Comparison of ENCODE assay signal across 13 mouse cellular contexts in the genomic region with DNA sequence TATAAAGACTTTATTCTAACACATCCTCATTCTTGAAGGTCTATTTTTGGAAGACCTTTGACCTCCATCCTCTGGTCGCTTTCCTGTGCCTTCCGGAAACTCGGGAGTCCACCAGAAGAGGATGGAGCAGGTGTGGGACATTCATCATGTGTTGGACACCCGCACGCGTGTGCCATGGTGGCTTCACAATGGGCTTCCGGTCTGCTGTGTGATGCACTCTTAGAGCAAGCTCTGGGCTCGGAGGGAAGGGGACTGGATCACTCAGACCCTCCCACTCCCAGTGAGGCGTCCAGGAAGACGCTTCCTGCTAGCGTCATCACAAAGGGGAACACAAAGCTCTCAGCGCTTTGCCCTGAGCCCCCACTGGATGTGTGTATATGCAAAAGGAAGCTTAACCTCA.
DNase-seq lines count a peak whose midpoint lies in the region; TF ChIP-seq lines count a peak whose summit lies in the region.
"Had no signal": no experiment of that assay in that cellular context is flagged by ENCODE, and none has a peak within 500 bp of the region (broad histone marks: within the 10 kb centered on the region; RNA-seq: fewer than 3 reads in every experiment).

No protein-coding gene starts in this region.

- no peak overlapping the region for H3K4me3 ChIP-seq in kidney, adult 2 months (ENCODE audit: insufficient read depth, low read depth, low read length)
- H3K4me3 ChIP-seq: forebrain, embryonic 15.5 days; hindbrain, embryonic 15.5 days had no signal

- no peak for TF ChIP-seq CTCF in kidney, adult 2 months (conservative IDR thresholded peaks at IDR 0.05; ENCODE audit: insufficient read depth, insufficient read length, low read depth, low read length)

- no peaks in the 10 kb centered on the region for H3K36me3 ChIP-seq in kidney, adult 2 months (ENCODE audit: control insufficient read depth, insufficient read depth, low read length)
- H3K36me3 ChIP-seq: forebrain, embryonic 15.5 days; hindbrain, embryonic 15.5 days had no signal

- DNase-seq in embryo, embryonic 10 days (ENCODE audit: low spot score): peak; percentile 18
- DNase-seq in embryo, embryonic 11 days: no peak
- DNase-seq in kidney, adult 2 months: peak; percentile 59
- no peak for DNase-seq in kidney, adult 11 months
- DNase-seq in adrenal gland, postnatal 36 days: peak; percentile 24 to 41
- peak; percentile 39 to 63 for DNase-seq in kidney, postnatal 36 days
- DNase-seq in urinary bladder, postnatal 10 days (ENCODE audit: low spot score): no peak
- no peak for DNase-seq in cerebellum, postnatal 25 days
- DNase-seq: cerebellum, adult 18-20 months; liver, postnatal 0 days; midbrain, embryonic 14.5 days had no signal

- no peaks in the 10 kb centered on the region for H3K27me3 ChIP-seq in kidney, adult 2 months (replicated peaks; ENCODE audit: control insufficient read depth, insufficient read depth, low read length)
- H3K27me3 ChIP-seq: forebrain, embryonic 15.5 days; hindbrain, embryonic 15.5 days had no signal

- H3K27ac ChIP-seq in kidney, adult 2 months (ENCODE audit: insufficient read depth, low read depth, low read length): no peak overlapping the region
- H3K27ac ChIP-seq: forebrain, embryonic 15.5 days; hindbrain, embryonic 15.5 days had no signal

- 71% methylated on average over 12 of the region's 12 CpGs for WGBS in kidney, adult 2 months

- TF ChIP-seq POLR2A in kidney, adult 2 months (IDR thresholded peaks at IDR 0.05; ENCODE audit: low read depth, low read length): no peak

- 0 out of 2 replicates have a peak, but pooled peaks cover under 1% of the 10 kb centered on the region for H3K4me1 ChIP-seq in kidney, adult 2 months (ENCODE audit: control insufficient read depth, insufficient read depth, low read length)
- H3K4me1 ChIP-seq: forebrain, embryonic 15.5 days; hindbrain, embryonic 15.5 days had no signal

Comparison
In these comparisons a context has a peak if more than half of its experiments do, and no peak if none do; other contexts are left out.
1. DNase-seq: peak in embryo, embryonic 10 days (single experiment), kidney, adult 2 months (single experiment), adrenal gland, postnatal 36 days (2 of 2) and kidney, postnatal 36 days (2 of 2); none in embryo, embryonic 11 days (single experiment), kidney, adult 11 months (single experiment), urinary bladder, postnatal 10 days (single experiment) and cerebellum, postnatal 25 days (0 of 2).